Mouse (Mus musculus) kidney, adult 2 months (tissue): ENCODE results near the gene Plg. TPM values are rescaled to one million over a fixed set of nuclear protein-coding genes. Genes with fewer than 3 reads are reported as not detected.

ENCODE experiments used
- DNase-seq: peaks from one replicate; pipeline ENCODE4 v3.0.0; 2021
- H3K27ac ChIP-seq: fragments of 200-500 bp; 2 replicates; pipeline ENCODE4 v1.5.1; 2012; ENCODE audit warnings: low read depth, low read length, control low read depth, inconsistent platforms; ENCODE audit not compliant: insufficient read depth
- H3K27me3 ChIP-seq: fragments of 200-500 bp; replicated peaks from 2 replicates; pipeline ENCODE4 v1.6.1; 2012; ENCODE audit warnings: mild to moderate bottlenecking, moderate library complexity, low read length, inconsistent platforms; ENCODE audit not compliant: control insufficient read depth, insufficient read depth
- H3K36me3 ChIP-seq: fragments of 200-500 bp; 2 replicates; pipeline ENCODE4 v1.6.1; 2012; ENCODE audit warnings: mild to moderate bottlenecking, moderate library complexity, low read length, inconsistent platforms; ENCODE audit not compliant: control insufficient read depth, insufficient read depth
- H3K4me1 ChIP-seq: fragments of 200-500 bp; 2 replicates; pipeline ENCODE4 v1.6.1; 2011; ENCODE audit warnings: low read length; ENCODE audit not compliant: control insufficient read depth, insufficient read depth
- H3K4me3 ChIP-seq: fragments of 200-500 bp; 2 replicates; pipeline ENCODE4 v1.5.1; 2011; ENCODE audit warnings: mild to moderate bottlenecking, low read depth, low read length, control low read depth; ENCODE audit not compliant: insufficient read depth
- CTCF ChIP-seq: fragments of 200-500 bp; conservative IDR thresholded peaks from 2 replicates; pipeline ENCODE4 v1.5.1; 2011; ENCODE audit warnings: low read depth, mild to moderate bottlenecking, control low read depth, low read length, moderate library complexity, mixed read lengths; ENCODE audit not compliant: insufficient read depth, insufficient read length
- POLR2A ChIP-seq: fragments of 200-500 bp; IDR thresholded peaks from one replicate; pipeline ENCODE4 v1.6.1; 2011; ENCODE audit warnings: low read depth, low read length, control low read depth
- WGBS: fragments of 180-500 bp; shearing (Covaris S2); methylation state at CpG from one replicate; pipeline ENCODE4 v1.1.7; 2018; 5-methylcytosine and 5-hydroxymethylcytosine counted together
- polyA plus RNA-seq: library from polyadenylated mRNA; depleted of rRNA; stranded (reverse); fragments of >200 nt; gene quantifications from 2 replicates; pipeline ENCODE4 v1.2.3, GENCODE M21; 2012

The Plg gene
- polyA plus RNA-seq, 1 experiment = 0.03 TPM

- Histone ChIP-seq H3K27me3 (no peaks in the 10 kb centered on the region), H3K4me1 (no peaks in the 10 kb centered on the region), H3K27ac (no peak overlapping the region), H3K36me3 (no peaks in the 10 kb centered on the region), H3K4me3 (no peak overlapping the region)
- TF ChIP-seq POLR2A = no peak
- no peak for TF ChIP-seq CTCF
- no peak for DNase-seq
- WGBS = 54% methylated on average over 3 of the region's 3 CpGs
Observed at GRCm38 (mm10) chr17:12427156-12427555, 48.7 kb downstream of the Plg start.

- TF ChIP-seq POLR2A = no peak
- no peak for TF ChIP-seq CTCF
- Histone ChIP-seq H3K27ac (no peak overlapping the region), H3K27me3 (no peaks in the 10 kb centered on the region), H3K4me3 (no peak overlapping the region), H3K4me1 (no peaks in the 10 kb centered on the region), H3K36me3 (no peaks in the 10 kb centered on the region)
- no peak for DNase-seq
Observed at GRCm38 (mm10) chr17:12428369-12428768, 50.0 kb downstream of the Plg start.

GRCm38 (mm10) chr17:12431707-12432106 lies 53.3 kb downstream of the Plg start:
- H3K27me3 ChIP-seq = no peaks in the 10 kb centered on the region
- H3K4me3 ChIP-seq = no peak overlapping the region
- H3K36me3 ChIP-seq = no peaks in the 10 kb centered on the region
- WGBS = 57% methylated on average over 5 of the region's 5 CpGs
- no peak for TF ChIP-seq CTCF
- TF ChIP-seq POLR2A = no peak
- H3K27ac ChIP-seq = no peak overlapping the region
- DNase-seq = no peak
- H3K4me1 ChIP-seq = no peaks in the 10 kb centered on the region

- DNase-seq = no peak
- WGBS = 51% methylated on average over 10 of the region's 10 CpGs
- H3K4me3 ChIP-seq = no peak overlapping the region
- H3K36me3 ChIP-seq = no peaks in the 10 kb centered on the region
- H3K27ac ChIP-seq = no peak overlapping the region
- no peak for TF ChIP-seq CTCF
- no peak for TF ChIP-seq POLR2A
- no peaks in the 10 kb centered on the region for H3K27me3 ChIP-seq
- H3K4me1 ChIP-seq = no peaks in the 10 kb centered on the region
Observed at GRCm38 (mm10) chr17:12437771-12438170, 59.4 kb downstream of the Plg start.

GRCm38 (mm10) chr17:12444561-12444960 lies 66.2 kb downstream of the Plg start:
- Histone ChIP-seq H3K4me3 (no peak overlapping the region), H3K36me3 (no peaks in the 10 kb centered on the region), H3K27ac (no peak overlapping the region), H3K4me1 (no peaks in the 10 kb centered on the region), H3K27me3 (no peaks in the 10 kb centered on the region)
- DNase-seq = peak; percentile 57
- TF ChIP-seq POLR2A (no peak), CTCF (no peak)
- WGBS = 52% methylated on average over 2 of the region's 2 CpGs

GRCm38 (mm10) chr17:12451234-12451633 lies 72.8 kb downstream of the Plg start:
- TF ChIP-seq POLR2A (no peak), CTCF (no peak)
- H3K36me3 ChIP-seq = no peaks in the 10 kb centered on the region
- H3K27ac ChIP-seq = no peak overlapping the region
- H3K4me3 ChIP-seq = no peak overlapping the region
- DNase-seq = no peak
- 63% methylated on average over 4 of the region's 4 CpGs for WGBS
- H3K27me3 ChIP-seq = no peaks in the 10 kb centered on the region
- H3K4me1 ChIP-seq = no peaks in the 10 kb centered on the region

GRCm38 (mm10) chr17:12452862-12453531 lies 74.6 kb downstream of the Plg start:
- Histone ChIP-seq H3K27ac (no peak overlapping the region), H3K4me3 (no peak overlapping the region), H3K27me3 (no peaks in the 10 kb centered on the region), H3K4me1 (no peaks in the 10 kb centered on the region), H3K36me3 (no peaks in the 10 kb centered on the region)
- DNase-seq = peak; percentile 21
- 79% methylated on average over 11 of the region's 11 CpGs for whole genome bisulfite sequencing
- TF ChIP-seq POLR2A (no peak), CTCF (no peak)
